Mouse (Mus musculus) myocyte (in vitro differentiated cells): ENCODE measurements around the gene Myo1e. TPM values are rescaled to one million over a fixed set of nuclear protein-coding genes. Genes with fewer than 3 reads are reported as not detected.

ENCODE experiments used
- H3K27me3 ChIP-seq: one replicate; pipeline ENCODE4 v1.6.1; 2011; ENCODE audit not compliant: control insufficient read depth, insufficient read depth, insufficient read length
- H3K36me3 ChIP-seq: one replicate; pipeline ENCODE4 v1.6.1; 2011; ENCODE audit not compliant: control insufficient read depth, insufficient read depth
- H3K4me2 ChIP-seq: one replicate; pipeline ENCODE4 v1.6.1; 2011; ENCODE audit warnings: low read depth, control low read depth
- H3K4me3 ChIP-seq: one replicate; pipeline ENCODE4 v1.5.1; 2011; ENCODE audit warnings: mild to moderate bottlenecking, control low read depth, moderate library complexity
- H3K79me2 ChIP-seq: one replicate; pipeline ENCODE4 v1.6.1; 2011; ENCODE audit not compliant: control insufficient read depth, insufficient read depth
- H3ac ChIP-seq: one replicate; pipeline ENCODE4 v1.6.1; 2011; ENCODE audit not compliant: control insufficient read depth, insufficient read length
- CEBPB ChIP-seq: IDR thresholded peaks from 2 replicates; pipeline ENCODE4 v1.6.1; 2011; ENCODE audit warnings: mild to moderate bottlenecking, moderate library complexity; ENCODE audit not compliant: poor library complexity, insufficient read depth, severe bottlenecking
- E2F4 ChIP-seq: IDR thresholded peaks from one replicate; pipeline ENCODE4 v1.6.1; 2011; ENCODE audit warnings: mild to moderate bottlenecking, control low read depth, moderate library complexity; ENCODE audit not compliant: insufficient read depth
- MAX ChIP-seq: IDR thresholded peaks from one replicate; pipeline ENCODE4 v1.6.1; 2011; ENCODE audit warnings: low read depth, mild to moderate bottlenecking, control low read depth
- MYOD1 ChIP-seq, 3 experiments: IDR thresholded peaks; one replicate each; pipeline ENCODE4 v1.6.1; 2011; ENCODE audit warnings: control low read depth in 2 of 3, low read depth in 2 of 3, mild to moderate bottlenecking in 2 of 3, moderate library complexity in 1 of 3; ENCODE audit not compliant: insufficient read length in 2 of 3, control insufficient read depth in 1 of 3
- MYOG ChIP-seq, 3 experiments: IDR thresholded peaks; one replicate each; pipeline ENCODE4 v1.6.1; 2011; ENCODE audit warnings: control low read depth in 2 of 3, low read depth in 2 of 3, mild to moderate bottlenecking in 2 of 3; ENCODE audit not compliant: insufficient read length in 2 of 3, control insufficient read depth in 1 of 3, insufficient read depth in 1 of 3
- POLR2A ChIP-seq: IDR thresholded peaks from one replicate; pipeline ENCODE4 v1.6.1; 2011; ENCODE audit warnings: low read depth, mild to moderate bottlenecking, control low read depth, moderate library complexity; ENCODE audit not compliant: insufficient read length
- POLR2AphosphoS2 ChIP-seq: IDR thresholded peaks from one replicate; pipeline ENCODE4 v1.6.1; 2011; ENCODE audit warnings: low read depth, control low read depth; ENCODE audit not compliant: insufficient read length
- REST ChIP-seq: IDR thresholded peaks from one replicate; pipeline ENCODE4 v1.6.1; 2011; ENCODE audit warnings: mild to moderate bottlenecking, control low read depth, moderate library complexity; ENCODE audit not compliant: insufficient read depth, insufficient read length
- SRF ChIP-seq: IDR thresholded peaks from one replicate; pipeline ENCODE4 v1.6.1; 2011; ENCODE audit warnings: low read depth; ENCODE audit not compliant: control insufficient read depth, insufficient read length
- TCF12 ChIP-seq: IDR thresholded peaks from one replicate; pipeline ENCODE4 v1.6.1; 2011; ENCODE audit warnings: mild to moderate bottlenecking, control low read depth; ENCODE audit not compliant: poor library complexity, insufficient read depth, severe bottlenecking
- TCF3 ChIP-seq: IDR thresholded peaks from one replicate; pipeline ENCODE4 v1.6.1; 2011; ENCODE audit warnings: low read depth, control low read depth; ENCODE audit not compliant: insufficient read length
- USF1 ChIP-seq: IDR thresholded peaks from one replicate; pipeline ENCODE4 v1.6.1; 2011; ENCODE audit warnings: low read depth, mild to moderate bottlenecking, control low read depth, moderate library complexity
- polyA plus RNA-seq: library from polyadenylated mRNA; unstranded; fragments of >200 nt; fragmentation: generic; extraction: Trizol; gene quantifications from one replicate; pipeline ENCODE4 v1.2.1, GENCODE M21; 2012; ENCODE audit warnings: missing spikeins

Myo1e gene
- polyA plus RNA-seq, 1 experiment = 26.5 TPM

- H3K27me3 ChIP-seq = no peaks in the 10 kb centered on the region
- H3K4me2 ChIP-seq = no peak overlapping the region
- H3K79me2 ChIP-seq = peaks cover 72% of the 10 kb centered on the region
- TF ChIP-seq MAX (no peak), CEBPB (no peak), SRF (no peak), MYOD1 (IDR thresholded peaks at IDR 0.05; ENCODE audit: control insufficient read depth in 1 of 3, insufficient read length in 2 of 3, low read depth in 2 of 3) (no peak), POLR2AphosphoS2 (no peak), USF1 (no peak), E2F4 (no peak), TCF3 (no peak), POLR2A (no peak), REST (no peak), TCF12 (no peak), MYOG (IDR thresholded peaks at IDR 0.05; ENCODE audit: control insufficient read depth in 1 of 3, insufficient read depth in 1 of 3, insufficient read length in 2 of 3, low read depth in 2 of 3) (no peak)
- H3K4me3 ChIP-seq = no peak overlapping the region
- H3K36me3 ChIP-seq = no peaks in the 10 kb centered on the region
- H3ac ChIP-seq = no peak overlapping the region
These were observed 37.9 kb downstream of the Myo1e start for GRCm38 (mm10) chr9:70245040-70245439.

GRCm38 (mm10) chr9:70246427-70246826 lies 39.3 kb downstream of the Myo1e start:
- H3K4me3 ChIP-seq = no peak overlapping the region
- H3K79me2 ChIP-seq = peaks cover 68% of the 10 kb centered on the region
- no peak overlapping the region for H3ac ChIP-seq
- TF ChIP-seq MYOD1 (IDR thresholded peaks at IDR 0.05; ENCODE audit: control insufficient read depth in 1 of 3, insufficient read length in 2 of 3, low read depth in 2 of 3) = no peak
- no peak for TF ChIP-seq TCF12
- no peak for TF ChIP-seq POLR2A
- TF ChIP-seq E2F4 = no peak
- TF ChIP-seq REST = no peak
- no peak for TF ChIP-seq USF1
- TF ChIP-seq MYOG (IDR thresholded peaks at IDR 0.05; ENCODE audit: control insufficient read depth in 1 of 3, insufficient read depth in 1 of 3, insufficient read length in 2 of 3, low read depth in 2 of 3) = no peak
- TF ChIP-seq MAX = no peak
- TF ChIP-seq TCF3 = no peak
- TF ChIP-seq POLR2AphosphoS2 = no peak
- TF ChIP-seq CEBPB = no peak
- TF ChIP-seq SRF = no peak
- no peak overlapping the region for H3K4me2 ChIP-seq
- H3K27me3 ChIP-seq = no peaks in the 10 kb centered on the region
- no peaks in the 10 kb centered on the region for H3K36me3 ChIP-seq

GRCm38 (mm10) chr9:70248046-70248445 lies 40.9 kb downstream of the Myo1e start:
- Histone ChIP-seq H3K79me2 (peaks cover 76% of the 10 kb centered on the region), H3K27me3 (no peaks in the 10 kb centered on the region), H3K4me2 (no peak overlapping the region), H3K4me3 (no peak overlapping the region), H3ac (no peak overlapping the region), H3K36me3 (no peaks in the 10 kb centered on the region)
- no peak for TF ChIP-seq REST
- no peak for TF ChIP-seq TCF12
- no peak for TF ChIP-seq SRF
- TF ChIP-seq POLR2AphosphoS2 = no peak
- no peak for TF ChIP-seq TCF3
- no peak for TF ChIP-seq MYOD1 (IDR thresholded peaks at IDR 0.05; ENCODE audit: control insufficient read depth in 1 of 3, insufficient read length in 2 of 3, low read depth in 2 of 3)
- no peak for TF ChIP-seq CEBPB
- no peak for TF ChIP-seq MYOG (IDR thresholded peaks at IDR 0.05; ENCODE audit: control insufficient read depth in 1 of 3, insufficient read depth in 1 of 3, insufficient read length in 2 of 3, low read depth in 2 of 3)
- no peak for TF ChIP-seq MAX
- no peak for TF ChIP-seq POLR2A
- TF ChIP-seq E2F4 = no peak
- TF ChIP-seq USF1 = no peak

- Histone ChIP-seq H3K27me3 (no peaks in the 10 kb centered on the region), H3K4me2 (peak overlapping the region; percentile 76), H3K36me3 (no peaks in the 10 kb centered on the region), H3K4me3 (no peak overlapping the region), H3ac (no peak overlapping the region), H3K79me2 (peaks cover 76% of the 10 kb centered on the region)
- TF ChIP-seq MAX = no peak
- no peak for TF ChIP-seq POLR2AphosphoS2
- TF ChIP-seq CEBPB = peak; percentile 76
- no peak for TF ChIP-seq SRF
These were observed 41.7 kb downstream of the Myo1e start for GRCm38 (mm10) chr9:70248826-70249225.

GRCm38 (mm10) chr9:70249881-70250681 lies 42.9 kb downstream of the Myo1e start:
- no peak overlapping the region for H3ac ChIP-seq
- H3K4me3 ChIP-seq = no peak overlapping the region
- peaks cover 76% of the 10 kb centered on the region for H3K79me2 ChIP-seq
- TF ChIP-seq CEBPB (0 out of 2 replicates have a peak, but pooled peaks have one; percentile 27), MYOG (IDR thresholded peaks at IDR 0.05; ENCODE audit: control insufficient read depth in 1 of 3, insufficient read depth in 1 of 3, insufficient read length in 2 of 3, low read depth in 2 of 3) (peak in 2 of 3 experiments; percentile 85 to 86), POLR2A (peak; percentile 30), TCF12 (peak; percentile 66), SRF (no peak), MYOD1 (IDR thresholded peaks at IDR 0.05; ENCODE audit: control insufficient read depth in 1 of 3, insufficient read length in 2 of 3, low read depth in 2 of 3) (peak in 2 of 3 experiments; percentile 70 to 85), POLR2AphosphoS2 (no peak), REST (no peak)
- peak overlapping the region; percentile 76 for H3K4me2 ChIP-seq
- no peaks in the 10 kb centered on the region for H3K27me3 ChIP-seq
- no peaks in the 10 kb centered on the region for H3K36me3 ChIP-seq
